Mouse (Mus musculus) mouse embryonic stem cell (cell line): ENCODE measurements around the gene Dkk3.

Source experiments
- in situ Hi-C, 2 experiments: fragments of 300-500 bp; cut with MboI; formaldehyde crosslinking; loops; 1 replicate in 1 of 2; 3 replicates in 1 of 2; pipeline ENCODE4 v1.14.3; 2019 to 2020; ENCODE audit warnings: low sequenced_read_pairs in 2 of 2, low pct_unique_long_range_greater_than_20kb in 1 of 2, mixed read lengths in 1 of 2; ENCODE audit not compliant: unreplicated experiment in 1 of 2

The Dkk3 gene

DNA sequence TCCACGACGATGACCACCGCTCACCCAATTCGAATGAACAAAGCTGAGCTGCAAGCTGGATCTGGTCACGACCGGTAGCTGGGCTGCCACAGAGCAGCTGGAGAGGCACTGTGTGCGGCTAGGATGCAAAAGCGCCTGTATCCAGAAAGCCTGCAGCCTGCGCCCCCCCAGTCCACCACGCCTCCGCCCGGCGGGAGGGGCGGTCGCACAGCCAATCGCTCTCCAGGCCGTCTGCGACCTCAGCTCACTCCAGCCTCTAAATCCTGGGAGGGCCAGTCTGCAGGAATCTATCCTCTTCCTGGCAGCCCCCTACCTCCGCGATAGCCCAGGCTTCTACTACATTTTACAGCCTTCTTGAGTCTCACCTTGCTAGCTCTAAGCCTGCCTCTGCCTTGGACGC is at the start of gene Dkk3:
Dkk3 (minus strand) TSS at position 116 of the 400 bp plus-strand sequence.
- in situ Hi-C loops, result no loop called here

DNA sequence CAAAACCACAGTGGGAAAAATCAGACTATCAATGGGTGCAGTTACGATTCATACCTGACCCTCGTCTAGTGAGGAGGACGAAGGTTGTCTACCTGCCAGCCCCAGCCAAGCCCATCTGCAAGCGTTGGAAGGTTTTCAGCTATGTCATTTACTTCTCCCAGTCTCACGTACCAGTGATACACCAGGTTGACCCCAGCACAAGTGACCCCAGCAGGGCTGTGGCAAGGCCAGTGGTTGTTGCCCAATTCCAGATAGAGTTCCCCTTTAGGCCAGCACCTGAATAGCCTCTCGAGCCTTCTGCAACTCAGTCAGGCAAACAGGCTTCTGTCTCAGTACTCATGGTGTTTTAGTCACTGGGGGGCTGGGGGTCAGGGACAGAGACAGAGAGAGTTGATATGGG is 48.9 kb upstream of the Dkk3 start:
- in situ Hi-C loops, result no loop called here

DNA sequence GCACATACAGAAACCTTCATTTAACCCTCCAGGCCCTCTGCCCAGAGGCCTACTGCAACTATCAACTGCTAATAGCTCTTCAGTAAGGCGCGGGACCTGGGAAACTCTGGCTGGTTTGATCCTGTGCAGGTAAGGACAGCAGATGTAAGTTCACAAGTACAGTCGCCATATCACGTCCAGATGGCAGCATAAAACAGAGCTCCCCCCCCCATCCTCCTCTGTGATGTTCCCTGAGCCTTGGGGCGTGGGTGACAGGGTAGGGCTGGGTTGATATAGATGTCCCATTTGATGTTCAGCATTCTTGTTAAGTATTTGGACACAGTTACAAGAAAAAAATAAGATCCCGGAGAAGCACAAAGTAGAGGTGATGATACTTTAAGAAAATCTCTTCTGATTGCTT is 46.7 kb upstream of the Dkk3 start:
- in situ Hi-C loops, result no loop called here

DNA sequence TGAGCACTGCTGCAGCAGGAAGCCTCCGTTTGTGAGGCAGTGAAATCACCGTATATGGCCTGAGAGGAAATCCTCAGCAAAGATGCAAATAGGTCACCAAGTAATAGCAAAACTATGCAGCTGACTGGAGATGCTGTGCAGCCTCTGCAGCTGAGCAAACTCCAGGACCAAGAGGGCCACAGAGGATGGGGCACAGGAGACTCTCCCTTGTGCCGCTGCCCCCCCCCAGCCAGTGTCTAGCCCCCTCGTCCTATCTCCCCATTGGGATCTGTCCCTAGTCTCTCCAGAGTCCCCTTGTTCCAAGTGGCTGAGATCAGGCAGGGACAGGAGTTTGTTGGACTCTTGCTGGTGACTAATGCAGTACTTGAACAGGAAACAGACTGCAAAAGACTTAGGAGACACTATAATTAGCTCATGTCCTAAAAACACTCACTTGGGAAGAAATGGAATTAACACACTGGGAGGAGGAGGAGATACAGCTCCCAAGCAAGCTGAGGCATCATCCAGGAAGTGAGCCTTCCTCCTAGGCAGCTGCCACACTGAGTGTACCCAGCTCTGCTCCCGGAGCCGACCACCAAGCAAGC is 45.6 kb upstream of the Dkk3 start:
- in situ Hi-C loops, result no loop called here

DNA sequence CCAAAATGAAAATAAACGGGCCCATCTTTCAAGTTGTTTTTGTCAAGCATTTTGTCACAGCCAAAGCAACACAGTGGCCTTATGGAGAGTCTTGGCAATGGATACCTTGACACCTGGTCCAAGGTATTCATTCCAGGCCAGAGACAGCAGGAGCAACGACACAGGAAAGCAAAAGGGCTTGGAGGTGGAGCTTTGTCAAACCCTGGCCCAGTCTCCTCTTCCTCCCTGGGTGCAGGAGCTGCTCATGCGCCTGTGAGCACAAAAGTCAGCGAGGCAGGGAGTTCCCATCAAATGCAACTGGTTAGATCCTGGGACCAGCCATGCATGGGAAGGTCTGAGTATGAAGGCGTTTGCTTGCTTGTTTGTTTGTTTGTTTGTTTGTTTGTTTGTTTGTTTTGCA is 45.1 kb upstream of the Dkk3 start:
- in situ Hi-C loops, result no loop called here

DNA sequence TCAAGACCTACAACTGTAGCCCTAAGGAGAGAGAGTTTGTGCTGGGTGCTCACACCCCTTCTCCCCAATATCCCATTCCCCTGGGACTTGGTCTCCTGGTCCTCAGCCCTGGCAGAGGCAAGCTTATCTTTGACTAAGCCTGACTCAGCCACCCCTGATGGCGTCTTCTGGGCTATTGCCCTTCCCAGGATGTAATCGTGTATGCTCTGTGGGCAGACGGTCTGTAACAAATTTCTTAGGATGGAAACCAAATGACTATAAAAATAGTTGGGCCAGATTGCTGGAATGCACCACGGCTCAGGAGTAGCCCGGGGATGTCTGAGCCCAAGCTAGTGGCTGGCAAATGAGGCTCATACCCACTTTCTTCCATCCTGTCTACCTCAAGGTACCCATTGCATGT is 44.0 kb upstream of the Dkk3 start:
- in situ Hi-C loops, result no loop called here

DNA sequence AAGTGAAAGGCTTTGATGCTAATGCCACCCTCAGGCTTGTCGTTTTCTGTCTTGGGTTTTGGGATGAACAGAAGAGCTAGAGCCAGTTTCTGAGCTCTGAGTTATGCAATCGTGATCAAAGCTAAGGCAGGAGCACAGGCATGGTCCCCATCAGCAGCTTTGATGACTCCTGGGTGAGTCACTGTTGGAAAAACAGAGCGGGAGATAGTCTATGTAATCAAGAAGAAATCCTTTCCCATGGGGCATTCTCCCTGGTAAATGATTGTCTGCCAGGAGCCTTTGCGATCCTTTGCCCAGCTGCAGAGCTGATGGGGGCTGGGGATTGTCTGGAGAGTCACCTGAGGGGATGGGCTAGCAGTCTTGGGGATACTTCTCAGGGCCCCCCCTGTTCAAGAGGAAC is 43.3 kb upstream of the Dkk3 start:
- in situ Hi-C loops, result no loop called here

DNA sequence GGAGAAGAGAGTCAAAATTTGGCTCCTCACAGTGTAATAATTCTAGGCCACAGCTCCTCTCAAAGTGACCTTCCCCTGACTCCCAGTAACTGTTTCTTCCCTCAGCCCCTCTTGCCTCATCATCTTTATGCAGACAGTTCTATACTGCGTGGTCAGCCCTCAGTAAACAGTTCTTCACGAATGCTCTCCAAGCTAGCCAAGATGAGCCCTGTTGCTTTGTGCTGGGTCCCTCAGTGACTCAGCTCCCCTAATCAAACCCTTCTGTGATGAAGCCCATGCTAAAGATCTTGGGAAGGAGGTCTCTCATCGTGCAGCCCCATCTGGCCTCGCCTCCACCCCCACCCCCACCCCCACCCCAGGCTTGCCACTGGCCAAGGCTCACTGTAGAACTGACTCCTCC is 41.9 kb upstream of the Dkk3 start:
- in situ Hi-C loops, result no loop called here

DNA sequence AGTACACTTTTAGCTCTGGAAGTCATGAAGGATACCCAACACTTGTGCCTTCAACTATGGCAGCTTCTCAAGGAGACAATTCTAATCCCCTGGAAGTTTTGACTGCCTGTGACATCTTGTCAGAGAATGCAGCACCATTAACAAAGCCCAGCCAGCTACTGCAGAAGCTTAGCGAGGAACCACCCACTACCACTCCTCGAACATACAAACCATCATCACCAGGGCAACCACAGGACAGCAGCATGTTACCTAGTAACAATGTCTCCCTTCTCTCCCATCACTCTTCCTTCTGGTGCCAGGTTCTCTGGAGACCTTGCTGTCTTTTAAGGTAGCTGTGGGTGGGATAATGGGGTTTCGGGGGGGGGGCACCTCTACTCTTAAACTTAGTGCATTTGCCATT is 40.5 kb upstream of the Dkk3 start:
- in situ Hi-C loops, result no loop called here

DNA sequence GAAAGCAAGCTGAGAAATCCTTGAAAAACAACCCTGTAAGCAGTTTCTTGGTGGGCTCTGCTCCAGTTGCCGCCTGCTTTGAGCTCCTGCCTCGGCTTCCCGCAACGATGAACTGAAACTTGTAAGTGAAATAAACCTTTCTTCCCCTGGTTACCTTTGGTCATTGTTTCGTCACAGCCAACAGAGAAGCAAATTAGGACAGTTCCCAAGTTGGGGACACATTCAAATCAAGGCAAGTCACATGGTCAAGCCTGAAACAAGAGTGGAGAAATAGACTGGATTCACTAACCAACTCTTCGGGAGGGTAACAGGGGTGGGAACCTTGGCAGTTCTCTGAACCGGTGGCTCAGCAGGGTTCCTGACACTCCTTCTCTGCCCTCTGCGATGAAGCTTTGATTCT is 38.6 kb upstream of the Dkk3 start:
- in situ Hi-C loops, result no loop called here

DNA sequence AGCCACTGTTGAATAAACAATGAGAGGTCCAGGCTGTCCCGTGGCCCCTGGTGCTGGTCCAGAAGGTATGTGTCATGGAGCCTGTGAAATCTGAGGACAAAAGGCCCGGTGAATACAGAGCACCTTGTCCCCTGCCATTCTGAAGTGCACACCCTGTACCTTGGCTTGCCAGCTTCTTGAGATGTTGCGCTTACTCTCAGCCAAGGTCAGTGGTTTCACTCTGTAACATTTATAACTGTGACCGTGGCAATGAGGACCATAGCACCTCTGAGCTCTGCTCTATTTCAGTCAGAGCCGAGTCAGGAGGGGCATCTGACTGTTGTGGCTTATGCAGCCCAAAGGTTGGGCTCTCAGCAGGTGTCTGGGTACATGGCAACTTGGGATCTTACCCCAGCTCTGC is 35.4 kb upstream of the Dkk3 start:
- in situ Hi-C loops, result no loop called here

DNA sequence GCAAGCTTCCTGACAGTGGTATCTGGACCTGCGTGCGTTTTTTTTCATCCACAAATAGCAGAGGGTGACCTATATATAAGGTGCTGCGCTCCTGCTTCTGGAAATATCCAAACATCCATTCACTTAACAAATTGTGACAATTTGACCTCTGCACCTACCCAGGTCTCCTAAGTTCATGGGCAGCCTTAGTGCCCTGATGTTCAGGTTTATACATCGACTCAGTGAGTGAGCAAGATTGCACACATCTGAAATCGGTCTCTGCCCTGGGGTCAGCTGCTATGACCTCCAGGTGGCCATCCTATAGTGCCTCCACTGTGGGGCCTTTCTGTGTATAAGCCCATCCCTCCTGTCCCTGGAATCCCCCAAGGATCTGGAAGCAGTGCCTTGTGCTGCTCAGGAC is 33.9 kb upstream of the Dkk3 start:
- in situ Hi-C loops, result no loop called here

DNA sequence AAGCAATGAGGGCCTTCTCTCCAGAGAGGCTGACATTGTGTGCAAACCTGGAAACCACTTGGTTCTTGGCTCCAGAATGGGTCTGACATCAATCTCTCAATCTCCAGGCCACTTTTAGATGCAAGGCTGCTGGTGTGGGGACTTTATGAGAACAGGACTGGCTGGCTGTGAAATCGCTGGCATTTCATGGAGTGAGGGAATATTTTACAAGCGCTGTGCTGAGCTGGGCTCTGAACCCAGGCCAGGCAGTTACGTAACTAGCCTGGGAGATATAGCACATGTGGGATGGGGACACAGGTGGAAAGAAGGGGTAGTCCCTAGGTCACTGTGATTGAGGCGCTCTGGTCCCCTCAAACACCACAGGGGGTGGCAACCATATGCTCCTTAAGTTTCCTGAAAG is 33.4 kb upstream of the Dkk3 start:
- in situ Hi-C loops, result no loop called here

DNA sequence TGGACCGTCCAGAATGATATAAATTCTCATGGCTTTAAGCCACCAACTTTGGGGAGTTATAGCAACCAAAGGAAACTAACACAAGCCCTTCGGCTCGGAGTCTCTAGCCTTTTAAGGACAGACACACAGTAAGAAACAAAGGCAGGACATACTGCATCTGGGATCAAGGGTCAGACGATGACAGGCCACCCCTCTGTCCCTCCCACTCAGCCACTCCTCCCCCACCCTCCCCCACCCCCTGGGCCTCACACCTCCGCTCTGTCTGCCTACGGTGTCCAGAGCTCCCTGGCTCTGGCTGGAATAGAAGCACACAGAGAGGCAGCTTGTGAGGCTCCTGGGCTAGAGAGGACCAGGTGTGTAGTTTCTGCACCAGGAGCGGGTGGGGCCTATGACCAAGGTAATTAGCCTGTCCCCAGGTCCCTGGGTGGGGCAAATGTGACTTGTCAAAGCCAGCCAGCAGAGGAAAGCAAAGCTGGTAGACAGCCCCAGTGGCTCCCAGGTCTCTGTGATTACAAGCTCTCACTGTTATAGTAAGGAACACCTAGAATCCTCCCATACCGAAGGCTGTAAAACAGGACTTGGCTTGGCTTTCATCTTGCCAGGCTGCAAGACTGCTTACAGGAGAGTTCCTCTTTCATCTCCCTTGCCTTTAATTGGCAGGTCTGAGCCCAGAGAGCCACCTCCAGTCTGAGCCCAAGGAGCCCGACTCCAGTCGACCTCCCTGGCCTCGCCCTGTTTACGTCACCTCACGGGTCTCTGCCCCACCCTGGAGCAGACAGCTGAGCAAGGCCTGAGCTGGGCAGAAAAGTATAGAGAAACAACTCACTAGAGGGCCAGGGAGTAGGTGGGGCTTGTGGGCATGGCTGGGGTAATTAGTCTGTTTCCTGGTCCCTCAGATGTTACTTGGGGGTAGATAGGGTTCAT is 28.9 kb upstream of the Dkk3 start:
- in situ Hi-C loops, result loop anchor here in 1 of 2 experiments (5.0 kb wide), 1 partner anchor 185 kb away; no protein-coding TSS in a partner anchor

DNA sequence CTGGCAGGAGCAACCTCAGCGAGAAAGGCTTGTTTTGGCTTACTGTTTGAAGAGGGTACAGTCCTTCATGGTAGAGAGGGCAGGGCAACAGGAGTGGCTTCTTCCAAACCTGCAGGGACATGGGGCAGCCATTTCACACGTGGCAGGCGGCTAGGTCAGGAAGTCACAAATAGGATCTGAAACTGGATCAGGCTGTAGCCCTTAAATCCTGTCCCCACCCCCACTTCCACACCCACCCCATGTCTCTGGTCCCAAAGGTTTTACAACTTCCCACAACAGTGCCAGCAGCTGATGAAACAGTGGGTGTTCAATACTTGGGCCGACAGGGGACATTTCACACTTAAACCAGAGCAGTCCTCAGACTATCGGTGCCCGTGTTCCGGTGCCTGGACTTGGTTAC is 28.0 kb upstream of the Dkk3 start:
- in situ Hi-C loops, result loop anchor here in 1 of 2 experiments (5.0 kb wide), 1 partner anchor 185 kb away; no protein-coding TSS in a partner anchor

DNA sequence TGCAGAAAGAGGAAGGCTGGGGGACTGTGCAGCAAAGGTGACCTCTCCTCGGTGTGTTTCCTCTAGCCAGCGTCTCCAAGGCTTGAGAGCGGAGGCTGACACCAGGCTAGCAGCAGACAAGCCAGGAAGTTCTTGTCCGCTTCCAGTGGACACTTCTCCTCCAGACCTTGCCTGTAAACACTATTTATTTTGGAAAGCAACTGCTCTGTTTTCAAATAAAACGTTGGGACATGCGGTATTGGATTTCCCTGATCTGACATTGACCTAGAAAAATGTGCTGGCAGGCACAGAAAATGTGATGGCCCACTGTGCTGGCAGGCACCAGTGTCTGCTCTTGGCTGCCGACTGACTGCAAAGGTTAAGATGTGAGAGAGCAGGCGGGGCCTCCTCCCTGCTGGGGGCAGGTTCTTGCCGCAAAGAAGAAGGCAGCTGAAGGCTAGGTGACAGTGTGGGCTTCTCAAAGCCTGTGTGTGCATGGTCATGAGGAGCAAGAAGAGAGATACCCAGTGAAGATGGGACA is 26.4 kb upstream of the Dkk3 start:
- in situ Hi-C loops, result loop anchor here in 1 of 2 experiments (5.0 kb wide), 1 partner anchor 187 kb away; no protein-coding TSS in a partner anchor

DNA sequence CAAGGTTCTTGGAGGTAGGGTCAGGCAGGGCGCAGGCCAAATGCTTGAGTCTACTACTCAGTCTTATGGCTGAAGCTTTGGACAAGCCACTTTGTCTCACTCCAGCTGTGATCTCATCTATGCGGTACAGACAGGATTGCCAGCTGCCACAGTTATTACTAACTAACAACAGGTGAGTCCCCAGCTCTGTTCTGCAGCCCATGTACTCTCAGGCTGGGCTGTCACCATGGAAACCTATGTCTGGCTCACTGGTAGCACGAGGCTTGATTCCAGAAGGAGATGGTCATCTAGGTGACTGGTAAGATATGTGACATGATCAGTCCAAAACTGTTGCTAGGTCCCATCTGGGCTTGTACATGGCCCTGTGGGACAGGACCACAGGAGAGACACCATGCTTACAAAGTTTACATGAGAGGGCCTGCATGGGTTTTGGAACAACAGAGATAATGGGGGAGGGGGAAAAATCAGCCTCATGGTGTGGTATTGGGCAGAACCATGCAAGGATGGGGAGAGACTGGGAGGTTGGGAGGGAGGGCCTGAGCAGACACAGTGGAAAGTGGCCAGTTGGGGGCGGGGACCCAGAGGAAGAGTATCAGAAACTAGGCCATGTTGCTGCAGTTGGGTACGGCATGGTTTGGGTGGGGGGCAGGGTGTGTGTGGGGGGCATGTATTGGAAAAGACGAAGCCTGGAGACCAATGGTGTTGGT is 25.8 kb upstream of the Dkk3 start:
- in situ Hi-C loops, result loop anchor here in 1 of 2 experiments (5.0 kb wide), 1 partner anchor 188 kb away; no protein-coding TSS in a partner anchor

DNA sequence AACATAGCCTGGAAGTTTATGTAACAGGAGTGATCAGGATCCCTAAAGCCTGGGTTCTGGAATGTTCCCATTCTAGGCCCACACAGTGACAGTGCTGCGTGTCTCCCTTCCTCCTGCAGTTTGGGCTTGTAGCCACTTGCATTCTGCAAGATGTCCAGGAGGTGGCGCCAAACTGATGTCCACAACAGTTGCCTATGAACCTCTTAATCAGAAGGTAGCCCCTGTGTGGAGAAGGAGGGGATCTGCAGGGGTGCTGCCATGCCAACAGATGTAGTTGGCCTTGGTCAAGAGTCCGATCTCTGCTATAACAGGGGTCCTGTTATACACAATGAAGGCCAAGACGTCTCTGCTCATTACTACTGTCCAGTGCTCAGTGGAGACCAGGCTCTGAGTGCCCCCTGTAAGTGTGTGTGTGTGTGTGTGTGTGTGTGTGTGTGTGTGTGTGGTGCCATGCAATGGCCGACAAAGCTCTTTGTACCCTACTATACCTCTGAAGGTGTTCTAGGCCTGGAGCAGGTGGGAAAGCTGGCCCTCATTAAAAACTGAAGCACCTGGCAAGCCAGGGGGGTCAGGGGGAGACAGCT is 24.5 kb upstream of the Dkk3 start:
- in situ Hi-C loops, result no loop called here

DNA sequence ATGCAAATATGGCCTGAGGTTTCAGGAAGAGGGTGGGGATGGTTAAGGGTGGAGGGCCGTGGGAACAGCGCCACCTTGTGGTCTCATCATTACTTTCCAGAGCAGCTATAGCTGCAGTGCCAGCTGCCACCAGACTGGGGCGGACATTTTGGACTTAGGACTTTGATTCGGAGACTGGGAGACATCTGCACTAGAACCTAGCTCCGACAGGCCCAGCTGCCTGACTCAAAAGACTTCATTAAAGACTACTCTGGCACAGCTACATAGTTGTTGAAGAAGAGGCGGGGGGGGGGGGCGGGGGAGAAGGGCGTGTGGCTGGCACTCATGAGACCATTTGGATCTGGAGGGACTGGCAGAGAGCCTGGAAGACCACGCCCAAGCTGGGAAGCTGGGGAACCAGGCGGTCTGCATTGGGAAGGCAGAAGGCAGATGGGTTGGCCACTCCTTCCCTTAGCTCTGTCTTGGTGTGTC is 21.4 kb upstream of the Dkk3 start:
- in situ Hi-C loops, result no loop called here
